Comparison of ENCODE assay signal across 23 mouse cellular contexts in the genomic region with DNA sequence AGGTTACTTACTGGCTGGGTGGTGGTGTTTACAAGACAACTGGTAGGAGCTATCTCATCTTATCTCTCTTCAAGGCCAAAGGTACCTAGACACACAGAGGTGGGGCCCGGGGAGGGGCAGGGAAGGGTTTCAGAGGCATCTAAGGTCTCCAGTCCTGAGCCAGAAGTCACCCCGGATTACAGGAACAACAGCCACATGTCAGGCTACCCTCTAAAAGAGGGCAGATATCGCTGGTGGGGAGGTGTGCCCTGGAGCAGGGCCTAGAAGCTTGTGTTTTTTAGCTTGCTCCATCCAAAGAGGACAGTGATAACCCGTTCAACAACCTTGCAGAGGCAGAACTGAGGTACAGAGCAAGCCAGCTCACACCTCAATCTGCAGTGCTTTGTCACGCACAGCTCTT. TPM values are rescaled to one million over a fixed set of nuclear protein-coding genes. Genes with fewer than 3 reads are reported as not detected.
A peak's percentile ranks its signal among the peaks of the same experiment; 100 is the strongest.
DNase-seq lines count a peak whose midpoint lies in the region; ATAC-seq and TF ChIP-seq lines count a peak whose summit lies in the region.
"Had no signal": no experiment of that assay in that cellular context is flagged by ENCODE, and none has a peak within 500 bp of the region (broad histone marks: within the 10 kb centered on the region; RNA-seq: fewer than 3 reads in every experiment).

No protein-coding gene starts in this region.

- no peak overlapping the region for H3K4me3 ChIP-seq in liver, adult 2 months (ENCODE audit: insufficient read depth, low read depth, low read length)
- H3K4me3 ChIP-seq in intestine, embryonic 16.5 days (ENCODE audit: low read length), result no peak overlapping the region
- no peak overlapping the region for H3K4me3 ChIP-seq in stomach, embryonic 15.5 days (replicated peaks)
- H3K4me3 ChIP-seq: embryonic facial prominence, embryonic 13.5 days; heart, embryonic 15.5 days; hindbrain, embryonic 10.5 days; limb, embryonic 13.5 days; liver, embryonic 15.5 days; midbrain, embryonic 15.5 days; neural tube, embryonic 12.5 days had no signal

- 0 out of 2 replicates have a peak, but pooled peaks cover 3% of the 10 kb centered on the region for H3K9me3 ChIP-seq in intestine, embryonic 16.5 days (ENCODE audit: control insufficient read depth, low read length)
- no peaks in the 10 kb centered on the region for H3K9me3 ChIP-seq in stomach, embryonic 15.5 days
- H3K9me3 ChIP-seq: heart, embryonic 15.5 days; hindbrain, embryonic 10.5 days; liver, embryonic 15.5 days; midbrain, embryonic 15.5 days; neural tube, embryonic 12.5 days had no signal

- peak; percentile 92 for ATAC-seq in intestine, embryonic 16.5 days
- peak; percentile 83 for ATAC-seq in stomach, embryonic 15.5 days (ENCODE audit: insufficient read depth, low FRiP score, low read depth)
- ATAC-seq: forebrain, embryonic 14.5 days; hindbrain, postnatal 0 days; midbrain, embryonic 15.5 days had no signal

- 7% methylated on average over 5 of the region's 5 CpGs for WGBS in liver, adult 2 months
- 54% methylated on average over 5 of the region's 5 CpGs for WGBS in intestine, embryonic 16.5 days
- 60% methylated on average over 5 of the region's 5 CpGs for WGBS in stomach, embryonic 15.5 days

- no peaks in the 10 kb centered on the region for H3K79me2 ChIP-seq in liver, adult 2 months (ENCODE audit: control insufficient read depth, insufficient read depth, low read length)

- H3K4me1 ChIP-seq in liver, adult 2 months (ENCODE audit: control insufficient read depth, insufficient read depth, low read length), result peaks cover 21% of the 10 kb centered on the region
- peaks cover 5% of the 10 kb centered on the region; the same call in 1 of the 2 replicates for H3K4me1 ChIP-seq in intestine, embryonic 16.5 days (ENCODE audit: control insufficient read depth, insufficient read depth, low read length)
- H3K4me1 ChIP-seq in stomach, embryonic 15.5 days, result peaks cover 4% of the 10 kb centered on the region; the same call in 1 of the 2 replicates
- H3K4me1 ChIP-seq: embryonic facial prominence, embryonic 13.5 days; heart, embryonic 15.5 days; hindbrain, embryonic 10.5 days; limb, embryonic 13.5 days; midbrain, embryonic 15.5 days; neural tube, embryonic 12.5 days had no signal

- no peaks in the 10 kb centered on the region for H3K36me3 ChIP-seq in liver, adult 2 months (ENCODE audit: control insufficient read depth, insufficient read depth, low read length)
- H3K36me3 ChIP-seq in intestine, embryonic 16.5 days (ENCODE audit: control insufficient read depth, insufficient read depth, low read length), result no peaks in the 10 kb centered on the region
- no peaks in the 10 kb centered on the region for H3K36me3 ChIP-seq in stomach, embryonic 15.5 days
- H3K36me3 ChIP-seq: embryonic facial prominence, embryonic 13.5 days; heart, embryonic 15.5 days; hindbrain, embryonic 10.5 days; limb, embryonic 13.5 days; liver, embryonic 15.5 days; midbrain, embryonic 15.5 days; neural tube, embryonic 12.5 days had no signal

- TF ChIP-seq CTCF in liver, adult 2 months (IDR thresholded peaks at IDR 0.05; ENCODE audit: low read depth, low read length), result no peak

- H3K27ac ChIP-seq in liver, adult 2 months (replicated peaks; ENCODE audit: insufficient read depth, low read depth, low read length), result peak overlapping the region; percentile 96
- H3K27ac ChIP-seq in intestine, embryonic 16.5 days (ENCODE audit: low read length), result no peak overlapping the region
- H3K27ac ChIP-seq in stomach, embryonic 15.5 days, result peak overlapping the region; percentile 55
- H3K27ac ChIP-seq: embryonic facial prominence, embryonic 13.5 days; heart, embryonic 15.5 days; hindbrain, embryonic 10.5 days; hindbrain, postnatal 0 days; limb, embryonic 13.5 days; liver, embryonic 15.5 days; midbrain, embryonic 15.5 days; neural tube, embryonic 12.5 days had no signal

- H3K9ac ChIP-seq in liver, adult 2 months (ENCODE audit: low read depth, low read length), result peak overlapping the region; percentile 74
- H3K9ac ChIP-seq in intestine, embryonic 16.5 days (ENCODE audit: low read depth, low read length), result no peak overlapping the region; the same call in 1 of the 2 replicates
- H3K9ac ChIP-seq in stomach, embryonic 15.5 days, result no peak overlapping the region
- H3K9ac ChIP-seq: embryonic facial prominence, embryonic 13.5 days; heart, embryonic 15.5 days; limb, embryonic 13.5 days; liver, embryonic 15.5 days; midbrain, embryonic 15.5 days; neural tube, embryonic 12.5 days had no signal

- no peak overlapping the region for H3K4me2 ChIP-seq in intestine, embryonic 16.5 days (ENCODE audit: low read depth, low read length)
- H3K4me2 ChIP-seq in stomach, embryonic 15.5 days, result no peak overlapping the region
- H3K4me2 ChIP-seq: embryonic facial prominence, embryonic 13.5 days; heart, embryonic 15.5 days; limb, embryonic 13.5 days; liver, embryonic 15.5 days; midbrain, embryonic 15.5 days; neural tube, embryonic 12.5 days had no signal

- intact Hi-C loops in left cerebral cortex, postnatal 36 days (cut with DNase I), result loop anchor here (10.0 kb wide), 1 partner anchor 1648 kb away; no protein-coding TSS in a partner anchor

- 0 out of 2 replicates have a peak, but pooled peaks have one; percentile 9 for TF ChIP-seq POLR2A in liver, adult 2 months (IDR thresholded peaks at IDR 0.05; ENCODE audit: extremely low read depth, insufficient read depth, low read length)

- H3K27me3 ChIP-seq in liver, adult 2 months (ENCODE audit: control insufficient read depth, insufficient read depth, low read length), result no peaks in the 10 kb centered on the region
- no peaks in the 10 kb centered on the region for H3K27me3 ChIP-seq in intestine, embryonic 16.5 days (replicated peaks; ENCODE audit: control insufficient read depth, insufficient read depth, low read length)
- no peaks in the 10 kb centered on the region for H3K27me3 ChIP-seq in stomach, embryonic 15.5 days (replicated peaks)
- H3K27me3 ChIP-seq: embryonic facial prominence, embryonic 13.5 days; heart, embryonic 15.5 days; limb, embryonic 13.5 days; liver, embryonic 15.5 days; midbrain, embryonic 15.5 days; neural tube, embryonic 12.5 days had no signal

- peak; percentile 94 for DNase-seq in liver, adult 2 months (ENCODE audit: extremely low read depth, low read depth, low spot score)
- no peak for DNase-seq in liver
- peak; percentile 57 to 61 for DNase-seq in urinary bladder, postnatal 36 days (ENCODE audit: low spot score in 2 of 2)
- DNase-seq in left cerebral cortex, postnatal 36 days (ENCODE audit: low spot score in 2 of 2), result no peak
- no peak for DNase-seq in kidney, adult 8-10 months
- DNase-seq: adrenal gland, adult 8-10 months had no signal

RNA-seq across cellular contexts. Expression of gene Sdr42e1, which starts 27.0 kb away (rescaled TPM):
- total RNA-seq in liver, adult 2 months (2014; rRNA removed), result 56.5 and 77.6 TPM in 2 replicates
- polyA plus RNA-seq in liver, adult 2 months (2012; rRNA removed), result 124 and 131 TPM in 2 replicates
- polyA plus RNA-seq in intestine, embryonic 16.5 days (2015; fragmentation: Nextera tagmentation; extraction: Ambion mirVana), result 7.9 and 8.7 TPM in 2 replicates
- polyA plus RNA-seq in stomach, embryonic 15.5 days (2015; fragmentation: Nextera tagmentation; extraction: Ambion mirVana), result 7.2 TPM in 2 replicates
- total RNA-seq in left cerebral cortex, postnatal 36 days (2021), result 1 to 10 TPM; 4.7 to 5.1 TPM
- total RNA-seq: MEL had no signal
- polyA plus RNA-seq: C2C12 had no signal

RNA-seq across cellular contexts. Expression of gene Hsd17b2, which starts 55.3 kb away (rescaled TPM):
- 228 and 380 TPM in 2 replicates for total RNA-seq in liver, adult 2 months (2014; rRNA removed)
- polyA plus RNA-seq in liver, adult 2 months (2012; rRNA removed), result 234 and 259 TPM in 2 replicates
- polyA plus RNA-seq in intestine, embryonic 16.5 days (2015; fragmentation: Nextera tagmentation; extraction: Ambion mirVana), result 50.8 and 52.4 TPM in 2 replicates
- polyA plus RNA-seq in stomach, embryonic 15.5 days (2015; fragmentation: Nextera tagmentation; extraction: Ambion mirVana), result 21.5 and 23.7 TPM in 2 replicates
- total RNA-seq in left cerebral cortex, postnatal 36 days (2021), result under 1 TPM in 1 of 2 experiments, not detected in 1; 0.41 TPM
- total RNA-seq: adrenal gland, adult 8-10 months; gastrocnemius, adult 8-10 months; hindbrain, postnatal 0 days; layer of hippocampus, postnatal 14 days; megakaryocyte-erythroid progenitor cell, adult 5-6 weeks; MEL had no signal
- polyA plus RNA-seq: C2C12; forebrain, embryonic 14.5 days; heart, embryonic 15.5 days; hindbrain, embryonic 10.5 days; limb, embryonic 13.5 days; lung, embryonic 16.5 days; midbrain, embryonic 15.5 days; neural tube, embryonic 12.5 days had no signal

Comparison
In these comparisons a context has a peak if more than half of its experiments do, and no peak if none do; other contexts are left out.
1. DNase-seq: peak in liver, adult 2 months (single experiment) and urinary bladder, postnatal 36 days (2 of 2); none in liver (single experiment), left cerebral cortex, postnatal 36 days (0 of 2) and kidney, adult 8-10 months (0 of 2).
2. RNA of gene Sdr42e1, which starts 27.0 kb away (polyA plus RNA-seq): 124 to 131 TPM in liver, adult 2 months; 7.9 to 8.7 TPM in intestine, embryonic 16.5 days and 7.2 TPM in stomach, embryonic 15.5 days; every median in the first group is over 10 times any median in the second.